Mouse (Mus musculus): ENCODE data around the gene Pan3. TPM values are rescaled to one million over a fixed set of nuclear protein-coding genes. Genes with fewer than 3 reads are reported as not detected.

Pan3 gene
- polyA plus RNA-seq, 1 experiment from 2014 or later, result 45.9 TPM

Other genes starting within 250 kb of the Pan3 start
- not detected in 2 replicates for gene Gsx1, start 241.5 kb upstream of the Pan3 start, polyA plus RNA-seq (2016; fragmentation: Nextera tagmentation; extraction: Ambion mirVana)
- gene Pdx1, start 160.2 kb upstream of the Pan3 start, polyA plus RNA-seq (2016; fragmentation: Nextera tagmentation; extraction: Ambion mirVana), result 0.06 and 0.25 TPM in 2 replicates
- not detected in 2 replicates for gene Cdx2, start 122.9 kb upstream of the Pan3 start, polyA plus RNA-seq (2016; fragmentation: Nextera tagmentation; extraction: Ambion mirVana)
- gene Urad, start 107.7 kb upstream of the Pan3 start, polyA plus RNA-seq (2016; fragmentation: Nextera tagmentation; extraction: Ambion mirVana), result 0.21 TPM in 1 of 2 replicates, not detected in the other
- gene Flt3, start 29.7 kb upstream of the Pan3 start, polyA plus RNA-seq (2016; fragmentation: Nextera tagmentation; extraction: Ambion mirVana), result 2.7 and 2.9 TPM in 2 replicates